Mouse (Mus musculus) kidney, embryonic 16.5 days (tissue): ENCODE measurements around the gene Plekha8. TPM values are rescaled to one million over a fixed set of nuclear protein-coding genes. Genes with fewer than 3 reads are reported as not detected.

Source experiments
- ATAC-seq: fragments of 200-750 bp; cut with Nextera tagmentation; 2 replicates; pipeline ENCODE4 v1.8.0; 2017; ENCODE audit warnings: moderate TSS enrichment; ENCODE audit not compliant: low FRiP score, low TSS enrichment
- H3K27ac ChIP-seq: fragments of 300-500 bp; sonication (generic); 2 replicates; pipeline ENCODE4 v1.5.1; 2014; ENCODE audit warnings: low read length
- H3K27me3 ChIP-seq: fragments of 300-500 bp; sonication (generic); 2 replicates; pipeline ENCODE4 v1.6.1; 2014; ENCODE audit warnings: low read length, control low read depth, mixed read lengths; ENCODE audit not compliant: insufficient read depth
- H3K36me3 ChIP-seq: fragments of 300-500 bp; sonication (generic); 2 replicates; pipeline ENCODE4 v1.6.1; 2014; ENCODE audit warnings: low read length, control low read depth, mixed read lengths; ENCODE audit not compliant: insufficient read depth
- H3K4me1 ChIP-seq: fragments of 300-500 bp; sonication (generic); 2 replicates; pipeline ENCODE4 v1.6.1; 2014; ENCODE audit warnings: low read length, control low read depth, mixed read lengths; ENCODE audit not compliant: insufficient read depth
- H3K4me2 ChIP-seq: fragments of 300-500 bp; sonication (generic); replicated peaks from 2 replicates; pipeline ENCODE4 v1.6.1; 2014; ENCODE audit warnings: low read depth, low read length
- H3K4me3 ChIP-seq: fragments of 300-500 bp; sonication (generic); 2 replicates; pipeline ENCODE4 v1.5.1; 2014; ENCODE audit warnings: mild to moderate bottlenecking, low read length
- H3K9ac ChIP-seq: fragments of 300-500 bp; sonication (generic); replicated peaks from 2 replicates; pipeline ENCODE4 v1.6.1; 2014; ENCODE audit warnings: low read length
- H3K9me3 ChIP-seq: fragments of 300-500 bp; sonication (generic); 2 replicates; pipeline ENCODE4 v1.6.1; 2016; ENCODE audit warnings: low read length, control low read depth
- WGBS: fragments of 180-500 bp; shearing (Covaris S2); extraction: QIAGEN DNeasy Blood & Tissue Kit; methylation state at CpG from one replicate; pipeline ENCODE4 v1.1.7; 2014; 5-methylcytosine and 5-hydroxymethylcytosine counted together
- polyA plus RNA-seq: library from polyadenylated mRNA; unstranded; fragments of >200 nt; fragmentation: Nextera tagmentation; extraction: Ambion mirVana; gene quantifications from 2 replicates; pipeline ENCODE4 v1.2.1, GENCODE M21; 2015

Gene Plekha8
- polyA plus RNA-seq, 1 experiment from 2014 or later, result 10.4 TPM

- Histone ChIP-seq H3K27ac (no peak overlapping the region), H3K36me3 (peaks cover 30% of the 10 kb centered on the region; the same call in 1 of the 2 replicates), H3K4me2 (no peak overlapping the region), H3K9ac (no peak overlapping the region), H3K9me3 (no peaks in the 10 kb centered on the region), H3K4me3 (no peak overlapping the region), H3K27me3 (no peaks in the 10 kb centered on the region), H3K4me1 (no peaks in the 10 kb centered on the region)
- no peak for ATAC-seq
- WGBS, result 38% methylated on average over 7 of the region's 7 CpGs
These were observed 34.8 kb downstream of the Plekha8 start for GRCm38 (mm10) chr6:54629734-54630133.

GRCm38 (mm10) chr6:54631462-54631861, 36.6 kb downstream of the Plekha8 start:
- ATAC-seq, result no peak
- Histone ChIP-seq H3K4me1 (no peaks in the 10 kb centered on the region), H3K4me2 (no peak overlapping the region), H3K9ac (no peak overlapping the region), H3K9me3 (no peaks in the 10 kb centered on the region), H3K27me3 (no peaks in the 10 kb centered on the region), H3K4me3 (no peak overlapping the region), H3K36me3 (peaks cover 26% of the 10 kb centered on the region; the same call in 1 of the 2 replicates), H3K27ac (no peak overlapping the region)
- WGBS, result 49% methylated on average over 3 of the region's 3 CpGs

DNA sequence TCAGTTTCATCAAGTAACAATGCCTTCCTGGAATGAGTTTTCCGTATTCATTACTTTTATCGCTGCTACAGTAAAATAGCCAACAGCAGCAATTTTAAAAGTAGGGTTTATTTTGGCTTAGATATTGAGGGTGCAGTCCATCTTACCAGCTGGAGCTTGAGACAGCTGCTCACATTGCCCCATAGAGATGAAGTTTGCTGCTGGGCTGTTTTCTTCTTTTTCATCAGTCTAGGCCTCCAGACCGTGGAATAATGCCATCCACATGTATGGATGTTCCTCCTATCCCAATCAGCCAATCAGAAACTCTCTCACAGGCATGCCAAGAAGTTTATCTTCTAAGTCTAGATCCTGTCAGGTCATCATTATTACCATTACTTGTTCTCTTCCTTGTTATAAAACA, 45.0 kb downstream of the Plekha8 start:
- H3K36me3 ChIP-seq, result peaks cover 8% of the 10 kb centered on the region; the same call in 1 of the 2 replicates
- WGBS, result 89% methylated on average over 3 of the region's 3 CpGs
- no peak for ATAC-seq
- no peaks in the 10 kb centered on the region for H3K9me3 ChIP-seq
- no peaks in the 10 kb centered on the region for H3K4me1 ChIP-seq
- H3K27me3 ChIP-seq, result no peaks in the 10 kb centered on the region
- H3K4me3 ChIP-seq, result no peak overlapping the region
- H3K4me2 ChIP-seq, result no peak overlapping the region
- H3K9ac ChIP-seq, result no peak overlapping the region
- no peak overlapping the region for H3K27ac ChIP-seq

GRCm38 (mm10) chr6:54641953-54642352, 47.0 kb downstream of the Plekha8 start:
- Histone ChIP-seq H3K4me2 (no peak overlapping the region), H3K36me3 (peaks cover 8% of the 10 kb centered on the region; the same call in 1 of the 2 replicates), H3K27me3 (no peaks in the 10 kb centered on the region), H3K4me3 (no peak overlapping the region), H3K9me3 (no peaks in the 10 kb centered on the region), H3K4me1 (no peaks in the 10 kb centered on the region), H3K27ac (no peak overlapping the region), H3K9ac (no peak overlapping the region)
- 91% methylated on average over 2 of the region's 2 CpGs for WGBS
- ATAC-seq, result no peak

GRCm38 (mm10) chr6:54643181-54643580, 48.3 kb downstream of the Plekha8 start:
- no peak overlapping the region for H3K4me3 ChIP-seq
- no peak overlapping the region for H3K27ac ChIP-seq
- H3K36me3 ChIP-seq, result peaks cover 8% of the 10 kb centered on the region; the same call in 1 of the 2 replicates
- no peak overlapping the region for H3K4me2 ChIP-seq
- H3K4me1 ChIP-seq, result no peaks in the 10 kb centered on the region
- no peaks in the 10 kb centered on the region for H3K27me3 ChIP-seq
- H3K9ac ChIP-seq, result no peak overlapping the region
- no peak for ATAC-seq
- WGBS, result 83% methylated on average over 4 of the region's 4 CpGs
- no peaks in the 10 kb centered on the region for H3K9me3 ChIP-seq

GRCm38 (mm10) chr6:54655471-54656095, 60.7 kb downstream of the Plekha8 start:
- WGBS, result 77% methylated on average over 11 of the region's 11 CpGs
- no peaks in the 10 kb centered on the region for H3K27me3 ChIP-seq
- no peak for ATAC-seq
- no peaks in the 10 kb centered on the region for H3K9me3 ChIP-seq
- no peak overlapping the region for H3K27ac ChIP-seq
- H3K4me3 ChIP-seq, result no peak overlapping the region
- no peaks in the 10 kb centered on the region for H3K36me3 ChIP-seq
- H3K4me1 ChIP-seq, result no peaks in the 10 kb centered on the region
- no peak overlapping the region for H3K9ac ChIP-seq
- H3K4me2 ChIP-seq, result no peak overlapping the region

- Histone ChIP-seq H3K27me3 (no peaks in the 10 kb centered on the region), H3K27ac (no peak overlapping the region), H3K9ac (no peak overlapping the region), H3K4me2 (no peak overlapping the region), H3K4me3 (no peak overlapping the region), H3K4me1 (no peaks in the 10 kb centered on the region), H3K36me3 (no peaks in the 10 kb centered on the region), H3K9me3 (no peaks in the 10 kb centered on the region)
- no peak for ATAC-seq
- WGBS, result 82% methylated on average over 6 of the region's 6 CpGs
These were observed 63.0 kb downstream of the Plekha8 start for GRCm38 (mm10) chr6:54657861-54658260.

- H3K4me3 ChIP-seq, result no peak overlapping the region
- WGBS, result 93% methylated on average over 6 of the region's 6 CpGs
These were observed 75.0 kb downstream of the Plekha8 start for GRCm38 (mm10) chr6:54669868-54670267.

DNA sequence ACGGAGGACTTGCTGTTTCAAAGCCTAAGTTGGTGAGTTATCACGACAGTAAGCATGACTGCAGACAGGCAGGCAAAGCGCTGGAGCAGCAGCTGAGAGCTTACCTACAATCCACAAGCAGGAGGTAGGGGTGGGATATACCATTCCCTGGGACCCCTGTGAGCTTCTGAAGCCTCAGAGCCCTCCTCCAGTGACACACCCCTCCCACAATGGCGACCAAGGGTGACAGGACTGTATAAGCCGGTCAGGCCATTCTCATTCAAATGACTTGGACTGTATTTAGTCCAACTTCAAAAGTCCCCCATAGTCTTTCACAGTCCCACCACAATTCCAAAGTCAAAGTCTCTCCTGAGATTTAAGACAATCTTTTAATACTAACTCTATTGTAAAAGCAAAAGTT, 78.0 kb downstream of the Plekha8 start:
- H3K9ac ChIP-seq, result no peak overlapping the region
- WGBS, result 42% methylated on average over 5 of the region's 5 CpGs
- ATAC-seq, result no peak
- no peaks in the 10 kb centered on the region for H3K9me3 ChIP-seq
- no peak overlapping the region for H3K27ac ChIP-seq
- H3K4me3 ChIP-seq, result no peak overlapping the region
- no peaks in the 10 kb centered on the region for H3K27me3 ChIP-seq
- H3K4me1 ChIP-seq, result no peaks in the 10 kb centered on the region
- no peak overlapping the region for H3K4me2 ChIP-seq
- no peaks in the 10 kb centered on the region for H3K36me3 ChIP-seq

More at GRCm38 (mm10) chr6:54669868-54670267, 75.0 kb downstream of the Plekha8 start:
- Histone ChIP-seq H3K9ac (no peak overlapping the region), H3K36me3 (no peaks in the 10 kb centered on the region), H3K27ac (no peak overlapping the region), H3K4me1 (no peaks in the 10 kb centered on the region), H3K4me2 (no peak overlapping the region), H3K27me3 (no peaks in the 10 kb centered on the region), H3K9me3 (no peaks in the 10 kb centered on the region)
- ATAC-seq, result no peak

- Histone ChIP-seq H3K9me3 (no peaks in the 10 kb centered on the region), H3K4me3 (no peak overlapping the region), H3K4me1 (peaks cover 11% of the 10 kb centered on the region), H3K27ac (no peak overlapping the region), H3K27me3 (peaks cover 12% of the 10 kb centered on the region; the same call in 1 of the 2 replicates), H3K9ac (no peak overlapping the region), H3K4me2 (no peak overlapping the region), H3K36me3 (no peaks in the 10 kb centered on the region)
- 77% methylated on average over 5 of the region's 5 CpGs for WGBS
- no peak for ATAC-seq
These were observed 84.8 kb downstream of the Plekha8 start for GRCm38 (mm10) chr6:54679686-54680085.
